Mouse (Mus musculus): ENCODE measurements at regions not wholly inside any gene's neighbourhood (a gene's known extent, or its start where the extent isn't known, plus 50 kb on each side); places are given as distances from the start of the nearest gene placed in this dataset.

DNA sequence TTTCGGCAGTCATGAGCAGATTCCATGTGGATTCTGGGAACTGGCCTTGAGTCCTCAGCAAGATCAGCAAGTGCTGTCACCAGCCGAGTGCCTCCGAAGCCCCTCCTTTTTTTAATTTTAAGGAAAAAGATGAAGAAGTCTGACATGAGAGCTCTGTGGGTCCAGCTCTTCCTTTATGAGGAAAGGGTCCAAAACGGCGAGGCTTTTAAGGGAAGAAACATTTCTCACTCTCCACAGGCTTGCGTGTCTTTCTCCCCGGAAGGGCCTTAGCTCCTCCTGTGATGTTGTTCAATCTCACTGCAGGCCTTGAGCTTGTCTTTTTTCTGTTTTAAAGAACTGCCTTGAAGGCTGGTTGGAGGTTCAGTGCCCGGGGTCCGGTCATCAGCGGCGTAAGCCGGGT lies 283.5 kb upstream of the Klf3 start:
- TF ChIP-seq POLR2A (IDR thresholded peaks at IDR 0.05; ENCODE audit: borderline replicate concordance, insufficient read depth, low read length) (no peak), CTCF (IDR thresholded peaks at IDR 0.05; ENCODE audit: borderline replicate concordance, insufficient read depth, low read depth, low read length) (no peak)
